Mouse (Mus musculus): ENCODE data around the gene Xaf1. TPM values are rescaled to one million over a fixed set of nuclear protein-coding genes. Genes with fewer than 3 reads are reported as not detected.

Xaf1 gene
- polyA plus RNA-seq, 1 experiment, result 0.53 TPM

GRCm38 (mm10) chr11:72308982-72309381 is 7.6 kb downstream of the Xaf1 start:
- no peak overlapping the region for H3K4me3 ChIP-seq (replicated peaks)
- H3K4me1 ChIP-seq, result peaks cover 20% of the 10 kb centered on the region
- peaks cover 13% of the 10 kb centered on the region for H3K27me3 ChIP-seq (replicated peaks)
- TF ChIP-seq FLI1 (IDR thresholded peaks at IDR 0.05; ENCODE audit: low read length), result no peak
- TF ChIP-seq GATA1 (IDR thresholded peaks at IDR 0.05; ENCODE audit: borderline replicate concordance, low read length), result no peak
- no peaks in the 10 kb centered on the region for H3K9me3 ChIP-seq
- peaks cover 70% of the 10 kb centered on the region for H3K36me3 ChIP-seq (replicated peaks; ENCODE audit: low read length)

DNA sequence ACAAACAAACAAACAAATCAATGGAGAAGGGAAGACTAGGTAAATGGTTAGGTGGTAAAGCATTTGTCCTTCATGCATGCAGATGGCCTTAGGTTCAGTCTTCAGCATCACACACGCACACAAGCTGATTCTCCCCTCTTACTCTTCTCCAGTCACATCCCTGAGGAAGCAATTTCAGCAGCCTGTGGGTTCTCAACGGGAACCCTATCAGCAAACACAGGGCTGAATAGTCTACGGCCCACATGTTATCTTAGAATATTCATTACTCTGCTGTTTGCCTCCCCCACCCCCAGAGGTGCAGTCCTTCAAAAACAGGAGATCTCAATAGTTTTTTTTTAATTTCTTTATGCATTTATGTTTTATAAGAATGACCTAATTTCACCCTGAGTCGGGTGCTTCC is 9.1 kb downstream of the Xaf1 start:
- peak overlapping the region; percentile 38 for H3K4me3 ChIP-seq (replicated peaks)
- TF ChIP-seq GATA1 (IDR thresholded peaks at IDR 0.05; ENCODE audit: borderline replicate concordance, low read length) (no peak), FLI1 (IDR thresholded peaks at IDR 0.05; ENCODE audit: low read length) (no peak)
- H3K9me3 ChIP-seq, result no peaks in the 10 kb centered on the region
- peaks cover 55% of the 10 kb centered on the region for H3K36me3 ChIP-seq (replicated peaks; ENCODE audit: low read length)
- H3K27me3 ChIP-seq (replicated peaks), result peaks cover 28% of the 10 kb centered on the region
- H3K4me1 ChIP-seq, result peaks cover 17% of the 10 kb centered on the region

GRCm38 (mm10) chr11:72311355-72312001 is 10.0 kb downstream of the Xaf1 start:
- Histone ChIP-seq H3K36me3 (replicated peaks; ENCODE audit: low read length) (peaks cover 47% of the 10 kb centered on the region), H3K4me3 (replicated peaks) (no peak overlapping the region), H3K4me1 (peaks cover 17% of the 10 kb centered on the region), H3K9me3 (no peaks in the 10 kb centered on the region), H3K27me3 (replicated peaks) (peaks cover 34% of the 10 kb centered on the region)
- no peak for TF ChIP-seq FLI1 (IDR thresholded peaks at IDR 0.05; ENCODE audit: low read length)
- TF ChIP-seq GATA1 (IDR thresholded peaks at IDR 0.05; ENCODE audit: borderline replicate concordance, low read length), result no peak

- Histone ChIP-seq H3K27me3 (replicated peaks) (peaks cover 48% of the 10 kb centered on the region), H3K9me3 (no peaks in the 10 kb centered on the region), H3K4me3 (replicated peaks) (peak within 1 kb of the TSS; percentile 62), H3K4me1 (peaks cover 14% of the 10 kb centered on the region), H3K36me3 (replicated peaks; ENCODE audit: low read length) (peaks cover 20% of the 10 kb centered on the region)
- TF ChIP-seq GATA1 (IDR thresholded peaks at IDR 0.05; ENCODE audit: borderline replicate concordance, low read length), result no peak
- TF ChIP-seq FLI1 (IDR thresholded peaks at IDR 0.05; ENCODE audit: low read length), result no peak
These were observed 12.9 kb downstream of the Xaf1 start, which contains the start of gene Fbxo39 for GRCm38 (mm10) chr11:72314151-72314895. Gene Fbxo39 (plus strand): TSS chr11:72314444.

DNA sequence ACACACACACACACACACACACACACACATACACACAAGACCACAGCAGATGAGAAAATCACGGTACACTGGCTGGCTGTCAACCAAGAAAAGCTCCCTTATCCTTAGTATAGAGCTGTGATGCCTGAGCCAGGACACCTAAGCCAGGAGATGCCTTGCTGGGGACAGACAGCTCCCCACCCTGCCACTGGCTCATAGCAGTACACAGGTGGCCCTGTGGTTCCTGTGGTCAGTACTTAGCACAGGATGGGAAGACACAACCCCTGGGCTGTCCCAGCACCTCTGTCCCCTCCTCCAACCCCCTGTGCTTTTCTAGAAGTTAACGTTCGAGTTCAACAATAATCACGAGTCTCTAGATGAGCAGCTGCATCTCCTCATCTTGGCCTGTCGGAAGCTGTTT is 16.6 kb downstream of the Xaf1 start:
- H3K36me3 ChIP-seq (replicated peaks; ENCODE audit: low read length), result no peaks in the 10 kb centered on the region
- peaks cover 10% of the 10 kb centered on the region; the same call in 1 of the 2 replicates for H3K4me1 ChIP-seq
- H3K4me3 ChIP-seq (replicated peaks), result no peak overlapping the region
- H3K27me3 ChIP-seq (replicated peaks), result peaks cover 50% of the 10 kb centered on the region
- peaks cover 5% of the 10 kb centered on the region; the same call in 1 of the 2 replicates for H3K9me3 ChIP-seq
- TF ChIP-seq GATA1 (IDR thresholded peaks at IDR 0.05; ENCODE audit: borderline replicate concordance, low read length), result no peak
- TF ChIP-seq FLI1 (IDR thresholded peaks at IDR 0.05; ENCODE audit: low read length), result no peak

GRCm38 (mm10) chr11:72324431-72324830 is 23.0 kb downstream of the Xaf1 start:
- Histone ChIP-seq H3K4me3 (replicated peaks) (no peak overlapping the region), H3K36me3 (replicated peaks; ENCODE audit: low read length) (no peaks in the 10 kb centered on the region), H3K9me3 (peaks cover 5% of the 10 kb centered on the region; the same call in 1 of the 2 replicates), H3K4me1 (no peaks in the 10 kb centered on the region), H3K27me3 (replicated peaks) (peaks cover 8% of the 10 kb centered on the region)
- no peak for TF ChIP-seq FLI1 (IDR thresholded peaks at IDR 0.05; ENCODE audit: low read length)
- no peak for TF ChIP-seq GATA1 (IDR thresholded peaks at IDR 0.05; ENCODE audit: borderline replicate concordance, low read length)

DNA sequence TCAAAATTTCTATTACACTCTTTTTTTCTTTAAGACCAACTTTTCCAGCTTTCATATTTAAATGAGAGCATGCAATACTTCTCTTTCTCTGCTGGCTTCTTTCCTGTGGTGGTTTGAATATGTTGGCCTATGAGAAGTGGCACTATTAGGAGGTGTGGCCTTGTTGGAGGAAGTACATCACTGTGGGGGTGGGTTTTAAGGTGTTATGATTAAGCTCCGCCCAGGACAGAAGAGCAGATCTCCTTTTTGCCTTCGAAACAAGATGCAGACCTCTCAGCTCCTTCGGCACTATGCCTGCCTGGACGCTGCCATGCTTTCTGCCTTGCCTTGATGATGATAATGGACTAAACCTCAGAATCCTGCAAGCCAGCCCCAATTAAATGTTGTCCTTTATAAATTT is 24.3 kb downstream of the Xaf1 start:
- Histone ChIP-seq H3K36me3 (replicated peaks; ENCODE audit: low read length) (no peaks in the 10 kb centered on the region), H3K9me3 (peaks cover 5% of the 10 kb centered on the region; the same call in 1 of the 2 replicates), H3K27me3 (replicated peaks) (peaks cover 6% of the 10 kb centered on the region), H3K4me1 (no peaks in the 10 kb centered on the region), H3K4me3 (replicated peaks) (no peak overlapping the region)
- TF ChIP-seq GATA1 (IDR thresholded peaks at IDR 0.05; ENCODE audit: borderline replicate concordance, low read length) (no peak), FLI1 (IDR thresholded peaks at IDR 0.05; ENCODE audit: low read length) (no peak)

GRCm38 (mm10) chr11:72332951-72333667 is 31.7 kb downstream of the Xaf1 start:
- Histone ChIP-seq H3K36me3 (replicated peaks; ENCODE audit: low read length) (no peaks in the 10 kb centered on the region), H3K9me3 (no peaks in the 10 kb centered on the region), H3K27me3 (replicated peaks) (peaks cover 12% of the 10 kb centered on the region), H3K4me1 (peaks cover 5% of the 10 kb centered on the region; the same call in 1 of the 2 replicates), H3K4me3 (replicated peaks) (no peak overlapping the region)
- no peak for TF ChIP-seq GATA1 (IDR thresholded peaks at IDR 0.05; ENCODE audit: borderline replicate concordance, low read length)
- no peak for TF ChIP-seq FLI1 (IDR thresholded peaks at IDR 0.05; ENCODE audit: low read length)

GRCm38 (mm10) chr11:72334653-72335052 is 33.2 kb downstream of the Xaf1 start:
- no peaks in the 10 kb centered on the region for H3K9me3 ChIP-seq
- H3K27me3 ChIP-seq (replicated peaks), result peaks cover 22% of the 10 kb centered on the region
- no peak overlapping the region for H3K4me3 ChIP-seq (replicated peaks)
- no peak for TF ChIP-seq FLI1 (IDR thresholded peaks at IDR 0.05; ENCODE audit: low read length)
- no peak for TF ChIP-seq GATA1 (IDR thresholded peaks at IDR 0.05; ENCODE audit: borderline replicate concordance, low read length)
- H3K4me1 ChIP-seq, result peaks cover 5% of the 10 kb centered on the region; the same call in 1 of the 2 replicates
- no peaks in the 10 kb centered on the region for H3K36me3 ChIP-seq (replicated peaks; ENCODE audit: low read length)

Measured in megakaryocyte, embryonic 14.5 days (primary cell).